Mouse (Mus musculus): ENCODE results near the gene Cdc42se1. TPM values are rescaled to one million over a fixed set of nuclear protein-coding genes. Genes with fewer than 3 reads are reported as not detected.

Cdc42se1 gene
- polyA plus RNA-seq, 1 experiment, result 80.9 TPM

DNA sequence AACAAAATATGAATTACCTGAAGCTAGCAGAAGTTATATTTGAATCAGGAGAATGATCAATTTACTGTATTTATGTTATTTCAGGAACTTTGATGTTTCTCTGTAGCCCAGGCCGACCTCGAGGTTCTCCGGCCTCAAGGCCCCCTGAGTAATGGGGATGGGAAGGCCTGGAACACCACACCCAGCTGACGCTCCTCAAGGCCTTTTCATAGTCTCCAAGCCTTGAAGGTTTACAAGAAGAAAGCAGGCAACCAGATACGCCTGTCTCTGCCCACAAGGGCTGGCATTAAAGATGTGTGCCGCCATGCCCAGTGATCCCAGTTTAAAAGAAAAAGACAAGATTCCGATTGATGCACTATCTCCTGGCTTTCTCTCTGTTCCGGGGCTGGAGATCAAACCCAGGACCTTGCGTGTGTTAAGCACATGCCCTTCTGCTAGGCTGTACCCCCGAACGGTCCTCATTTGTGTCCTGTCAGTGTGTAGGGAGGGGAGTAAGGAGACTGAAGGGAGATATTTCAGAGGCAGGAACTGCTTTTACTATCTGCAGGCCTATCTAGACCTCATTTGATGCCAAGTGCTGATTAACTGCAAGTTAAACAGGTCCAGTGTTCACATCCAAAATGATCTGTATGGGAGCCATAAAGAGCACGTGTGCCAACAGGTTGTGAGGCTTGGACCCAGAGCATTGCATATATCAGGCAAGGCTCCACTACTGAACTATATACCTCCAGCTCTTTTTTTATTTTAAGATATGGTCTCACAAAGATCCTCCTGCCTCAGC, 56.2 kb downstream of the Cdc42se1 start:
- TF ChIP-seq USF1 (IDR thresholded peaks at IDR 0.05; ENCODE audit: low read depth), result no peak
- TF ChIP-seq FOSL1 (IDR thresholded peaks at IDR 0.05; ENCODE audit: insufficient read depth, low read length, poor library complexity, severe bottlenecking), result no peak
- no peak for TF ChIP-seq CEBPB (IDR thresholded peaks at IDR 0.05; ENCODE audit: low read depth)
- TF ChIP-seq MAX (IDR thresholded peaks at IDR 0.05), result no peak
- TF ChIP-seq CTCF (IDR thresholded peaks at IDR 0.05; ENCODE audit: control insufficient read depth, insufficient read depth, insufficient read length), result no peak
- no peak for TF ChIP-seq MYOD1 (IDR thresholded peaks at IDR 0.05; ENCODE audit: control insufficient read depth, insufficient read length, low read depth)
- no peak for TF ChIP-seq MYOG (IDR thresholded peaks at IDR 0.05; ENCODE audit: control insufficient read depth, extremely low read depth, insufficient read length)
- H3K27me3 ChIP-seq (ENCODE audit: control insufficient read depth, insufficient read depth, insufficient read length), result no peaks in the 10 kb centered on the region
- no peak overlapping the region for H3K4me3 ChIP-seq (ENCODE audit: insufficient read depth, poor library complexity, severe bottlenecking)

DNA sequence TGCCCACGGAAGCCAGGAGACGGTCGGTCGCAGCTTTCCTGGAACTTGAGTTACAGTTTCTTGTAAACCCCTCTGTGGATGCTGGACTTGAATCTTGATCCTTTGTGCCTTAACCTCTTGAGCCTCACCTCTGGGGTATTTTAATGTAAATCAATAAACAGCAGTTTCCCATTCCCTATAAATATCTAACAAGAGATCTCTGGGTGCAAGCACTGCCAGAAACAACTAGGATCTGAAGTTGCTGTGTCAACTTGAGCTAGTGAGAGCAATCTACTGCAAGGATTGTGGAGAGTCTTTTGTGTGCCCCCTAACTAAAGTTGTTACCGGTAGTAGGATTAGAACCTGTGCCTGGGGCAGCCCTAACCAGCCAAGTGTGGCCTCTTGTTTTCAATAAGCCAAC, 56.9 kb downstream of the Cdc42se1 start:
- peaks cover 7% of the 10 kb centered on the region for H3K79me3 ChIP-seq (ENCODE audit: low read depth)
- peaks cover 38% of the 10 kb centered on the region for H3K79me2 ChIP-seq (ENCODE audit: control insufficient read depth, insufficient read depth)
- no peak overlapping the region for H3ac ChIP-seq (ENCODE audit: control insufficient read depth, insufficient read length, low read depth)
- TF ChIP-seq CTCF (IDR thresholded peaks at IDR 0.05; ENCODE audit: control insufficient read depth, insufficient read depth, insufficient read length) (no peak), FOSL1 (IDR thresholded peaks at IDR 0.05; ENCODE audit: insufficient read depth, low read length, poor library complexity, severe bottlenecking) (no peak), MYOD1 (IDR thresholded peaks at IDR 0.05; ENCODE audit: control insufficient read depth, insufficient read length, low read depth) (no peak), MAX (IDR thresholded peaks at IDR 0.05) (no peak), USF1 (IDR thresholded peaks at IDR 0.05; ENCODE audit: low read depth) (no peak), MYOG (IDR thresholded peaks at IDR 0.05; ENCODE audit: control insufficient read depth, extremely low read depth, insufficient read length) (no peak), CEBPB (IDR thresholded peaks at IDR 0.05; ENCODE audit: low read depth) (no peak)
- no peak overlapping the region for H3K4me3 ChIP-seq (ENCODE audit: insufficient read depth, poor library complexity, severe bottlenecking)
- H3K27me3 ChIP-seq (ENCODE audit: control insufficient read depth, insufficient read depth, insufficient read length), result no peaks in the 10 kb centered on the region
- H3K36me3 ChIP-seq (ENCODE audit: control insufficient read depth, insufficient read depth), result peaks cover 18% of the 10 kb centered on the region

More for the DNA sequence above, 56.2 kb downstream of the Cdc42se1 start:
- Histone ChIP-seq H3K36me3 (ENCODE audit: control insufficient read depth, insufficient read depth) (peaks cover 15% of the 10 kb centered on the region), H3K79me2 (ENCODE audit: control insufficient read depth, insufficient read depth) (peaks cover 39% of the 10 kb centered on the region), H3ac (ENCODE audit: control insufficient read depth, insufficient read length, low read depth) (no peak overlapping the region), H3K79me3 (ENCODE audit: low read depth) (peaks cover 7% of the 10 kb centered on the region)

Other genes starting within 250 kb of the Cdc42se1 start
- 15.3 TPM for gene Zfp687, start 213.3 kb upstream of the Cdc42se1 start, polyA plus RNA-seq (2012; fragmentation: generic; extraction: Trizol)
- gene Psmd4, start 186.1 kb upstream of the Cdc42se1 start, polyA plus RNA-seq (2012; fragmentation: generic; extraction: Trizol), result 264 TPM
- 21.2 TPM for gene Pip5k1a, start 121.8 kb upstream of the Cdc42se1 start, polyA plus RNA-seq (2012; fragmentation: generic; extraction: Trizol)
- 83.4 TPM for gene Vps72, start 117.7 kb upstream of the Cdc42se1 start, polyA plus RNA-seq (2012; fragmentation: generic; extraction: Trizol)
- gene Tmod4, start 104.3 kb upstream of the Cdc42se1 start, polyA plus RNA-seq (2012; fragmentation: generic; extraction: Trizol), result 0.23 TPM
- gene Scnm1, start 94.7 kb upstream of the Cdc42se1 start, polyA plus RNA-seq (2012; fragmentation: generic; extraction: Trizol), result 22.2 TPM
- gene Lysmd1, start 94.6 kb upstream of the Cdc42se1 start, polyA plus RNA-seq (2012; fragmentation: generic; extraction: Trizol), result 3.4 TPM
- gene Tnfaip8l2, start 86.4 kb upstream of the Cdc42se1 start, polyA plus RNA-seq (2012; fragmentation: generic; extraction: Trizol), result 0.21 TPM
- 5.4 TPM for gene Sema6c, start 68.3 kb upstream of the Cdc42se1 start, polyA plus RNA-seq (2012; fragmentation: generic; extraction: Trizol)
- gene Gabpb2, start 10.8 kb upstream of the Cdc42se1 start, polyA plus RNA-seq (2012; fragmentation: generic; extraction: Trizol), result 5.7 TPM
- 19.6 TPM for gene Mllt11, start 3.4 kb downstream of the Cdc42se1 start, polyA plus RNA-seq (2012; fragmentation: generic; extraction: Trizol)
- 0.11 TPM for gene Gm128, start 12.9 kb downstream of the Cdc42se1 start, polyA plus RNA-seq (2012; fragmentation: generic; extraction: Trizol)
- 0.34 TPM for gene Bnipl, start 22.5 kb downstream of the Cdc42se1 start, polyA plus RNA-seq (2012; fragmentation: generic; extraction: Trizol)
- gene Mindy1, start 52.6 kb downstream of the Cdc42se1 start, polyA plus RNA-seq (2012; fragmentation: generic; extraction: Trizol), result 43.6 TPM
- gene Prune1, start 53.3 kb downstream of the Cdc42se1 start, polyA plus RNA-seq (2012; fragmentation: generic; extraction: Trizol), result 16.1 TPM
- 1.6 TPM for gene Anxa9, start 78.4 kb downstream of the Cdc42se1 start, polyA plus RNA-seq (2012; fragmentation: generic; extraction: Trizol)
- gene Cers2, start 86.1 kb downstream of the Cdc42se1 start, polyA plus RNA-seq (2012; fragmentation: generic; extraction: Trizol), result 146 TPM
- 15.6 TPM for gene Setdb1, start 128.5 kb downstream of the Cdc42se1 start, polyA plus RNA-seq (2012; fragmentation: generic; extraction: Trizol)
- not detected for gene 4930558C23Rik, start 174.1 kb downstream of the Cdc42se1 start, polyA plus RNA-seq (2012; fragmentation: generic; extraction: Trizol)
- 13.6 TPM for gene Arnt, start 205.7 kb downstream of the Cdc42se1 start, polyA plus RNA-seq (2012; fragmentation: generic; extraction: Trizol)

All from C2C12 (cell line).